Mouse (Mus musculus) heart, embryonic 16.5 days (tissue): ENCODE measurements around the gene Frg2f1. TPM values are rescaled to one million over a fixed set of nuclear protein-coding genes. Genes with fewer than 3 reads are reported as not detected.
"Not testable (repeated sequence)": the region's sequence is repeated elsewhere in the genome, so short reads cannot be mapped to it uniquely, and the experiment has no call there.

Experiments
- ATAC-seq: fragments of 200-750 bp; cut with Nextera tagmentation; replicated peaks from 2 replicates; pipeline ENCODE4 v1.8.0; 2017; ENCODE audit warnings: moderate number of reproducible peaks; ENCODE audit not compliant: insufficient read depth, low FRiP score; ENCODE audit errors: extremely low read depth
- H3K27ac ChIP-seq: fragments of 300-500 bp; sonication (generic); 2 replicates; pipeline ENCODE4 v1.5.1; 2014; ENCODE audit warnings: mild to moderate bottlenecking, low read length, control low read depth, moderate library complexity
- H3K27me3 ChIP-seq: fragments of 300-500 bp; sonication (generic); 2 replicates; pipeline ENCODE4 v1.6.1; 2014; ENCODE audit warnings: low read length, mixed read lengths; ENCODE audit not compliant: control insufficient read depth, insufficient read depth
- H3K36me3 ChIP-seq: fragments of 300-500 bp; sonication (generic); 2 replicates; pipeline ENCODE4 v1.6.1; 2014; ENCODE audit not compliant: control insufficient read depth, insufficient read depth
- H3K4me1 ChIP-seq: fragments of 300-500 bp; sonication (generic); 2 replicates; pipeline ENCODE4 v1.6.1; 2014; ENCODE audit warnings: low read length, mixed read lengths; ENCODE audit not compliant: control insufficient read depth, insufficient read depth
- H3K4me2 ChIP-seq: fragments of 300-500 bp; sonication (generic); 2 replicates; pipeline ENCODE4 v1.6.1; 2014; ENCODE audit warnings: low read depth, mild to moderate bottlenecking, control low read depth, low read length
- H3K4me3 ChIP-seq: fragments of 300-500 bp; sonication (generic); 2 replicates; pipeline ENCODE4 v1.5.1; 2014; ENCODE audit warnings: mild to moderate bottlenecking, control low read depth, low read length
- H3K9ac ChIP-seq: fragments of 300-500 bp; sonication (generic); 2 replicates; pipeline ENCODE4 v1.6.1; 2014; ENCODE audit warnings: low read length, control low read depth
- H3K9me3 ChIP-seq: fragments of 300-500 bp; sonication (generic); replicated peaks from 2 replicates; pipeline ENCODE4 v1.6.1; 2016; ENCODE audit warnings: low read length; ENCODE audit not compliant: control insufficient read depth
- WGBS: fragments of 180-500 bp; shearing (Covaris S2); extraction: QIAGEN DNeasy Blood & Tissue Kit; methylation state at CpG from one replicate; pipeline ENCODE4 v1.1.7; 2014; 5-methylcytosine and 5-hydroxymethylcytosine counted together
- polyA plus RNA-seq: library from polyadenylated mRNA; unstranded; fragments of >200 nt; fragmentation: Nextera tagmentation; extraction: Ambion mirVana; gene quantifications from 2 replicates; pipeline ENCODE4 v1.2.1, GENCODE M21; 2015

Gene Frg2f1
- polyA plus RNA-seq, 1 experiment from 2014 or later: 3.1 TPM

GRCm38 (mm10) chr4:119540533-119540890, 1.2 kb upstream of the Frg2f1 start:
- Histone ChIP-seq H3K36me3 (no peaks in the 10 kb centered on the region), H3K27me3 (no peaks in the 10 kb centered on the region), H3K9ac (peak overlapping the region; percentile 97), H3K9me3 (no peaks in the 10 kb centered on the region), H3K4me3 (peak overlapping the region; percentile 99), H3K4me1 (peaks cover 19% of the 10 kb centered on the region), H3K27ac (peak overlapping the region; percentile 99), H3K4me2 (peak overlapping the region; percentile 89)
- 3% methylated on average over 10 of the region's 10 CpGs for WGBS
- no peak for ATAC-seq

GRCm38 (mm10) chr4:119539836-119540532, 655 bp upstream of the Frg2f1 start:
- H3K36me3 ChIP-seq: no peaks in the 10 kb centered on the region
- H3K9ac ChIP-seq: peak overlapping the region; percentile 97
- WGBS: under 1% methylated on average over 76 of the region's 76 CpGs
- peak overlapping the region; percentile 89 for H3K4me2 ChIP-seq
- H3K4me1 ChIP-seq: peaks cover 19% of the 10 kb centered on the region
- no peaks in the 10 kb centered on the region for H3K27me3 ChIP-seq
- H3K4me3 ChIP-seq: peak overlapping the region; percentile 99
- peak overlapping the region; percentile 99 for H3K27ac ChIP-seq
- peak; percentile 79 for ATAC-seq
- no peaks in the 10 kb centered on the region for H3K9me3 ChIP-seq

- no peak for ATAC-seq
- Histone ChIP-seq H3K4me2 (no peak overlapping the region), H3K36me3 (no peaks in the 10 kb centered on the region), H3K27ac (no peak overlapping the region), H3K4me3 (no peak overlapping the region), H3K4me1 (peaks cover 16% of the 10 kb centered on the region), H3K27me3 (no peaks in the 10 kb centered on the region), H3K9me3 (no peaks in the 10 kb centered on the region), H3K9ac (no peak overlapping the region)
- 87% methylated on average over 4 of the region's 4 CpGs for WGBS
Measured at GRCm38 (mm10) chr4:119537436-119537835, 1.9 kb downstream of the Frg2f1 start.

- not testable (repeated sequence) for H3K9ac ChIP-seq, H3K27me3 ChIP-seq, H3K4me3 ChIP-seq, H3K4me2 ChIP-seq, ATAC-seq, H3K27ac ChIP-seq, H3K9me3 ChIP-seq, H3K36me3 ChIP-seq
- H3K4me1 ChIP-seq: peaks cover 16% of the 10 kb centered on the region
- 90% methylated on average over 4 of the region's 4 CpGs for WGBS
Measured at GRCm38 (mm10) chr4:119536615-119537014, 2.7 kb downstream of the Frg2f1 start, which contains the start of gene Foxj3. Gene Foxj3 (plus strand): TSS chr4:119537004.

GRCm38 (mm10) chr4:119535103-119535502, 4.2 kb downstream of the Frg2f1 start:
- H3K36me3 ChIP-seq: no peaks in the 10 kb centered on the region
- 36% methylated on average over 4 of the region's 4 CpGs for WGBS
- no peaks in the 10 kb centered on the region for H3K27me3 ChIP-seq
- H3K9ac ChIP-seq: no peak overlapping the region
- ATAC-seq: no peak
- H3K9me3 ChIP-seq: no peaks in the 10 kb centered on the region
- H3K4me1 ChIP-seq: peaks cover 6% of the 10 kb centered on the region
- H3K27ac ChIP-seq: peak overlapping the region; percentile 7; the same call in 1 of the 2 replicates
- no peak overlapping the region for H3K4me3 ChIP-seq
- H3K4me2 ChIP-seq: no peak overlapping the region

GRCm38 (mm10) chr4:119531813-119532212, 7.5 kb downstream of the Frg2f1 start:
- Histone ChIP-seq H3K9ac (no peak overlapping the region), H3K9me3 (no peaks in the 10 kb centered on the region), H3K27me3 (no peaks in the 10 kb centered on the region), H3K4me1 (no peaks in the 10 kb centered on the region), H3K27ac (no peak overlapping the region), H3K4me3 (no peak overlapping the region), H3K36me3 (no peaks in the 10 kb centered on the region), H3K4me2 (no peak overlapping the region)
- ATAC-seq: no peak
- WGBS: 73% methylated on average over 2 of the region's 2 CpGs

GRCm38 (mm10) chr4:119526329-119526845, 12.9 kb downstream of the Frg2f1 start:
- Histone ChIP-seq H3K27ac (no peak overlapping the region), H3K36me3 (no peaks in the 10 kb centered on the region), H3K4me2 (no peak overlapping the region), H3K4me3 (no peak overlapping the region), H3K9me3 (no peaks in the 10 kb centered on the region), H3K9ac (no peak overlapping the region), H3K4me1 (no peaks in the 10 kb centered on the region), H3K27me3 (no peaks in the 10 kb centered on the region)
- no peak for ATAC-seq

GRCm38 (mm10) chr4:119524466-119524865, 14.9 kb downstream of the Frg2f1 start:
- H3K4me2 ChIP-seq: no peak overlapping the region
- H3K36me3 ChIP-seq: no peaks in the 10 kb centered on the region
- 74% methylated on average over 2 of the region's 2 CpGs for WGBS
- no peak overlapping the region for H3K4me3 ChIP-seq
- no peak overlapping the region for H3K27ac ChIP-seq
- ATAC-seq: no peak
- no peaks in the 10 kb centered on the region for H3K27me3 ChIP-seq
- H3K9me3 ChIP-seq: no peaks in the 10 kb centered on the region
- H3K9ac ChIP-seq: no peak overlapping the region
- no peaks in the 10 kb centered on the region for H3K4me1 ChIP-seq

GRCm38 (mm10) chr4:119524010-119524409, 15.3 kb downstream of the Frg2f1 start:
- H3K4me3 ChIP-seq: no peak overlapping the region
- no peaks in the 10 kb centered on the region for H3K9me3 ChIP-seq
- WGBS: 85% methylated on average over 1 of the region's 1 CpGs

More at GRCm38 (mm10) chr4:119524010-119524409, 15.3 kb downstream of the Frg2f1 start:
- no peaks in the 10 kb centered on the region for H3K36me3 ChIP-seq
- no peaks in the 10 kb centered on the region for H3K4me1 ChIP-seq
- no peak overlapping the region for H3K9ac ChIP-seq
- no peak overlapping the region for H3K27ac ChIP-seq
- H3K27me3 ChIP-seq: no peaks in the 10 kb centered on the region
- ATAC-seq: no peak
- H3K4me2 ChIP-seq: no peak overlapping the region
